Mouse (Mus musculus): ENCODE results near the gene Itga6. TPM values are rescaled to one million over a fixed set of nuclear protein-coding genes. Genes with fewer than 3 reads are reported as not detected.

Itga6 gene
- total RNA-seq, 2 experiments from 2014 or later, result 6.6 to 9.8 TPM

- no peak for ATAC-seq (replicated peaks; ENCODE audit: low FRiP score, poor library complexity, severe bottlenecking)
Observed at GRCm38 (mm10) chr2:71790752-71791151, 45.3 kb downstream of the Itga6 start.

GRCm38 (mm10) chr2:71791203-71791602 lies 45.8 kb downstream of the Itga6 start:
- ATAC-seq (replicated peaks; ENCODE audit: low FRiP score, poor library complexity, severe bottlenecking), result no peak

GRCm38 (mm10) chr2:71794139-71794538 lies 48.7 kb downstream of the Itga6 start:
- ATAC-seq (replicated peaks; ENCODE audit: low FRiP score, poor library complexity, severe bottlenecking), result no peak

- ATAC-seq (replicated peaks; ENCODE audit: low FRiP score, poor library complexity, severe bottlenecking), result no peak
Observed at GRCm38 (mm10) chr2:71796787-71797186, 51.4 kb downstream of the Itga6 start.

GRCm38 (mm10) chr2:71800798-71801197 lies 55.4 kb downstream of the Itga6 start:
- no peak for ATAC-seq (replicated peaks; ENCODE audit: low FRiP score, poor library complexity, severe bottlenecking)

GRCm38 (mm10) chr2:71801691-71802090 lies 56.3 kb downstream of the Itga6 start:
- ATAC-seq (replicated peaks; ENCODE audit: low FRiP score, poor library complexity, severe bottlenecking), result no peak

- ATAC-seq (replicated peaks; ENCODE audit: low FRiP score, poor library complexity, severe bottlenecking), result no peak
Observed at GRCm38 (mm10) chr2:71802131-71802530, 56.7 kb downstream of the Itga6 start.

GRCm38 (mm10) chr2:71805120-71805519 lies 59.7 kb downstream of the Itga6 start:
- ATAC-seq (replicated peaks; ENCODE audit: low FRiP score, poor library complexity, severe bottlenecking), result no peak

- ATAC-seq (replicated peaks; ENCODE audit: low FRiP score, poor library complexity, severe bottlenecking), result no peak
Observed at GRCm38 (mm10) chr2:71805611-71806567, 60.5 kb downstream of the Itga6 start.

- no peak for ATAC-seq (replicated peaks; ENCODE audit: low FRiP score, poor library complexity, severe bottlenecking)
Observed at GRCm38 (mm10) chr2:71809289-71809860, 64.0 kb downstream of the Itga6 start.

GRCm38 (mm10) chr2:71810010-71810409 lies 64.6 kb downstream of the Itga6 start:
- no peak for ATAC-seq (replicated peaks; ENCODE audit: low FRiP score, poor library complexity, severe bottlenecking)

- ATAC-seq (replicated peaks; ENCODE audit: low FRiP score, poor library complexity, severe bottlenecking), result no peak
Observed at GRCm38 (mm10) chr2:71810906-71811305, 65.5 kb downstream of the Itga6 start.

GRCm38 (mm10) chr2:71812221-71813021 lies 67.0 kb downstream of the Itga6 start:
- peak; percentile 70 for ATAC-seq (replicated peaks; ENCODE audit: low FRiP score, poor library complexity, severe bottlenecking)

- ATAC-seq (replicated peaks; ENCODE audit: low FRiP score, poor library complexity, severe bottlenecking), result no peak
Observed at GRCm38 (mm10) chr2:71813022-71813358, 67.6 kb downstream of the Itga6 start.

- no peak for ATAC-seq (replicated peaks; ENCODE audit: low FRiP score, poor library complexity, severe bottlenecking)
Observed at GRCm38 (mm10) chr2:71813371-71813770, 68.0 kb downstream of the Itga6 start.

- no peak for ATAC-seq (replicated peaks; ENCODE audit: low FRiP score, poor library complexity, severe bottlenecking)
Observed at GRCm38 (mm10) chr2:71814016-71814415, 68.6 kb downstream of the Itga6 start.

- ATAC-seq (replicated peaks; ENCODE audit: low FRiP score, poor library complexity, severe bottlenecking), result no peak
Observed at GRCm38 (mm10) chr2:71815279-71815678, 69.9 kb downstream of the Itga6 start.

- ATAC-seq (replicated peaks; ENCODE audit: low FRiP score, poor library complexity, severe bottlenecking), result no peak
Observed at GRCm38 (mm10) chr2:71816391-71817041, 71.1 kb downstream of the Itga6 start.

- ATAC-seq (replicated peaks; ENCODE audit: low FRiP score, poor library complexity, severe bottlenecking), result no peak
Observed at GRCm38 (mm10) chr2:71824146-71824545, 78.7 kb downstream of the Itga6 start.

- ATAC-seq (replicated peaks; ENCODE audit: low FRiP score, poor library complexity, severe bottlenecking), result no peak
Observed at GRCm38 (mm10) chr2:71827711-71828110, 82.3 kb downstream of the Itga6 start.

All from erythroblast, adult 5-6 weeks (primary cell).